Mouse (Mus musculus) limb, embryonic 12.5 days (tissue): ENCODE results near the gene Hsph1. TPM values are rescaled to one million over a fixed set of nuclear protein-coding genes. Genes with fewer than 3 reads are reported as not detected.

Experiments
- ATAC-seq: fragments of 200-750 bp; cut with Nextera tagmentation; 2 replicates; pipeline ENCODE4 v1.8.0; 2017; ENCODE audit warnings: low read depth, moderate TSS enrichment; ENCODE audit not compliant: insufficient number of reproducible peaks, insufficient read depth, low FRiP score, low TSS enrichment
- H3K27ac ChIP-seq: fragments of 300-500 bp; sonication (generic); 2 replicates; pipeline ENCODE4 v1.5.1; 2016; ENCODE audit warnings: mild to moderate bottlenecking, moderate library complexity
- H3K27me3 ChIP-seq: fragments of 300-500 bp; sonication (generic); 2 replicates; pipeline ENCODE4 v1.6.1; 2016; ENCODE audit warnings: mild to moderate bottlenecking, moderate library complexity
- H3K36me3 ChIP-seq: fragments of 300-500 bp; sonication (generic); 2 replicates; pipeline ENCODE4 v1.6.1; 2016; ENCODE audit warnings: mild to moderate bottlenecking, moderate library complexity
- H3K4me1 ChIP-seq: fragments of 300-500 bp; sonication (generic); replicated peaks from 2 replicates; pipeline ENCODE4 v1.6.1; 2016
- H3K4me2 ChIP-seq: fragments of 300-500 bp; sonication (generic); 2 replicates; pipeline ENCODE4 v1.6.1; 2016; ENCODE audit warnings: mild to moderate bottlenecking, moderate library complexity
- H3K4me3 ChIP-seq: fragments of 300-500 bp; sonication (generic); replicated peaks from 2 replicates; pipeline ENCODE4 v1.5.1; 2016; ENCODE audit warnings: mild to moderate bottlenecking
- H3K9ac ChIP-seq: fragments of 300-500 bp; sonication (generic); replicated peaks from 2 replicates; pipeline ENCODE4 v1.6.1; 2016; ENCODE audit warnings: mild to moderate bottlenecking, moderate library complexity
- H3K9me3 ChIP-seq: fragments of 300-500 bp; sonication (generic); 2 replicates; pipeline ENCODE4 v1.6.1; 2016; ENCODE audit warnings: mild to moderate bottlenecking, moderate library complexity
- WGBS: fragments of 180-500 bp; shearing (Covaris S2); methylation state at CpG from one replicate; pipeline ENCODE4 v1.1.7; 2016; 5-methylcytosine and 5-hydroxymethylcytosine counted together
- polyA plus RNA-seq: library from polyadenylated mRNA; unstranded; fragments of >200 nt; fragmentation: Nextera tagmentation; extraction: Ambion mirVana; gene quantifications from 2 replicates; pipeline ENCODE4 v1.2.1, GENCODE M21; 2016

Gene Hsph1
- polyA plus RNA-seq, 1 experiment from 2014 or later: 82.2 TPM

DNA sequence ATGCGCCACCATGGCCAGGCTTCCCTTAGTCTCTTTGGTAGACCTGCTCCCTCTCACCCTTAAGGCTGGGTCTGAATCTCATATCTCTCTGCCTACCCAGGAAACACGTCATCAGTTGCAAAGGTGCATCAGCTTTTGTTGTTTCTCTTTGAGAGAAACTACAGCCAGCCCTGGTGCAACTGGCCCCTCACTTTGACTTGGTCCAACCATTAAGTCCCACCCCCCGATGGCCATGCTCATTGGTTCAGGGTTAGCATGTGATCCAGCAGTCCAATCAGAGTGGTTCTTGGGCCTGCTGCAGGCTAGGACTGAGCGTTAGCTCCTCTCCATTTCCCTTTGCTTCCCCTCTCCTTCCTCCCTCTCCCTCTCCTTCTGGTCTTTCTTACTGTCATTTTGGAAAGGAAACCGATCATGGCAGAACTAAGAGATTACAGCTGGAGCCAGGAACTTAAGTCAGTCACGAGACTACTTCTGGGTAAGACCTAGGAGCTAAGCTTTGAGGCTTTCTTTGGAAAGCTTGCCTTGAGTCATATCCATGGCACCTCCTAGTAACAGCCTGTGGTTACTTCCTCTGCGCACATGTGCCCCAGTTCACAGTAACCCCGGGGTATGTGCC, 5.2 kb upstream of the Hsph1 start:
- Histone ChIP-seq H3K9me3 (no peaks in the 10 kb centered on the region), H3K4me2 (no peak overlapping the region), H3K36me3 (no peaks in the 10 kb centered on the region), H3K27ac (no peak overlapping the region), H3K9ac (no peak overlapping the region), H3K4me3 (no peak overlapping the region), H3K27me3 (no peaks in the 10 kb centered on the region), H3K4me1 (no peaks in the 10 kb centered on the region)
- 84% methylated on average over 8 of the region's 8 CpGs for WGBS
- ATAC-seq: no peak

DNA sequence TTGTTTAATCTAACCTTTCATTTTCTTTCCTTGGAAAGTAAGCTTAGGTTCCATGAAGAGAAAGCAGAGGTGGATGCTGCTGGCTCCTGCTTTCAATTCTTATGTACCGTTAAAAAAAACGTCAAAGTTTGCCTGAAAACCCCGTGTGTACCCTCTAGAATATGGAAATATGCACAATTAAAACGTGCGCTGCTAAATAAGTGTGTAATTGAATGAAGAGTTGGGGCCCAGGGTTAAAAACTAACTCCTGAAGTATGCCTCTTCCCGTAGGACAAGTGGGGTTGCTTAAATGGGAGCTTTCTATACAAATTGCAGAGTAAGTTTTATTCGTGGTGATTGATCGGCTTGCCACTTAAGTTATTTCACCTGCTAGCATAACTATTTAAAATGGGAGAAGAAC, 1.1 kb upstream of the Hsph1 start:
- Histone ChIP-seq H3K4me3 (peak overlapping the region; percentile 79), H3K9ac (0 out of 2 replicates have a peak overlapping the region, but pooled peaks have one; percentile 47), H3K4me1 (peaks cover 15% of the 10 kb centered on the region), H3K27me3 (no peaks in the 10 kb centered on the region), H3K36me3 (peaks cover 12% of the 10 kb centered on the region), H3K9me3 (no peaks in the 10 kb centered on the region), H3K27ac (0 out of 2 replicates have a peak overlapping the region, but pooled peaks have one; percentile 20), H3K4me2 (peak overlapping the region; percentile 79)
- 63% methylated on average over 8 of the region's 8 CpGs for WGBS
- ATAC-seq: no peak

DNA sequence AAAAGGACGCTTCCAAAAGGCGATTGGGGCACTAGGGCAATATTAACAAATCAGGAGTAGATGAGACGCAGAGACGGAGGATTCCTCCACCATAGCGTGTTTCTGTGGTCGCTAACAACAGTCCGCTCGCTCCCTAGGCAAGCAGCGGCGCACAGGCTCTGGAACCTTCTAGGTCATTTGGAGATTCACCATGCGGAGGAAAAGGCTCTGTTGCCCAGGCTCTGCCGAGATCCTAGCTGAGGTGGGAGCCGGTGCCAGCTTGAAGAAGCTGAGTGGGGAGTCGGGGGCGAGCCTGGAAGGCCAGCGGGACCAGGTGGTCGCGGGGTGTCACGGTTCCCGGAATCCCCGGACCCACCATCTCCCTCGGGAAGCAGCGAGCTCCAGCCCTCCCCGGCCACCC, 620 bp downstream of the Hsph1 start:
- Histone ChIP-seq H3K4me2 (peak overlapping the region; percentile 79), H3K9ac (peak overlapping the region; percentile 80), H3K4me3 (peak overlapping the region; percentile 79), H3K4me1 (peaks cover 15% of the 10 kb centered on the region), H3K27ac (peak overlapping the region; percentile 90), H3K27me3 (no peaks in the 10 kb centered on the region), H3K36me3 (peaks cover 28% of the 10 kb centered on the region), H3K9me3 (no peaks in the 10 kb centered on the region)
- WGBS: under 1% methylated on average over 24 of the region's 24 CpGs
- ATAC-seq: no peak

DNA sequence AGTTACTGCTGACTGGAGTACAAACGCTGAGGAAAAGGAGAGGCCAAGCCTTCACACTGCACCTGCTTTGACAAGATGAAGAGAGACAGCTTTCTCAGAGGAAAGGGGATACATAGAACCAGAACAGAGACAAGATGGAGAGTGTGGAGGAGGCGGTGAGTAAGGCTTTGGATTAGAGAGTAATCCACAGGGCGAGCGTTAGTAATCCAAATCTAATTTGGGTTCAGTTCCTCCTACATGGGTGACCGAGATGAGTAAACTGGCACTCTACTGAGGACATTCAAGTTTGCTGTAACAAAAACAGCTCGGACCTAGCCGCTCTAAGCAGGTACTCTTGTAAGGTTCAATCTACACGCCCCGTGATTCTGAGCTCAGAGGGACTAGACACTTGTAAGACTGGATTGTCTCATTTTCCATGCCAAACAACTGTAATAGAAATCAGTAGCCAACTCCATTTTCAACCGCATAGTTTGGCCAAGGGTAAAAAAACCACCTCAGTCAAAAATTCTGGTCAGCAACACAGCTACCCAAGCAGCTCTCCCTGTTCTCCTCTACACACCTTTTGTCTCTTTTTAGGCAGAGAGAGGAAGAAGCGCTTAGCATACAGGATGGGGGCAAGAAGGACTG, 1.7 kb downstream of the Hsph1 start:
- Histone ChIP-seq H3K4me2 (peak overlapping the region; percentile 79), H3K9ac (peak overlapping the region; percentile 80), H3K36me3 (peaks cover 38% of the 10 kb centered on the region), H3K27ac (no peak overlapping the region), H3K27me3 (no peaks in the 10 kb centered on the region), H3K4me1 (peaks cover 15% of the 10 kb centered on the region), H3K4me3 (peak overlapping the region; percentile 79), H3K9me3 (no peaks in the 10 kb centered on the region)
- ATAC-seq: no peak
- WGBS: 75% methylated on average over 11 of the region's 11 CpGs

DNA sequence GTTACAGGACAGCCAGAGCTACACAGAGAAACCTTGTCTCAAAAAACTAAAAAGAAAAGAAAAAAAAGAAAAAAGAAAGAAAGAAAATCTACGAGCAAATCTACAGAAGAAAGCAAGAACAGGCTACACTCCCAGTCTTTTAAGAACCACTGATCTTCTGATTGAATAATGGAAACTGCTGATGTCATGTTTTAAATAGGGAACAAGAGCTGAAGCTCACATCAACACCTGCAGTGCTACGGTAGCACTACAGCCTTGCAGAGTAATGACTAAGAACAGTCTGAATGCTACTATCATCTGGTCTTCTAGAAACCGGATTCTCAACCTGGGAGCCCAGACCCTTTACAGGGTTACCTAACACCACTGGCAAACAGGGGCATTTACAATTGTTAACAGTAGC, 10.6 kb downstream of the Hsph1 start:
- Histone ChIP-seq H3K36me3 (peaks cover 97% of the 10 kb centered on the region), H3K27me3 (no peaks in the 10 kb centered on the region)
- 94% methylated on average over 3 of the region's 3 CpGs for WGBS

DNA sequence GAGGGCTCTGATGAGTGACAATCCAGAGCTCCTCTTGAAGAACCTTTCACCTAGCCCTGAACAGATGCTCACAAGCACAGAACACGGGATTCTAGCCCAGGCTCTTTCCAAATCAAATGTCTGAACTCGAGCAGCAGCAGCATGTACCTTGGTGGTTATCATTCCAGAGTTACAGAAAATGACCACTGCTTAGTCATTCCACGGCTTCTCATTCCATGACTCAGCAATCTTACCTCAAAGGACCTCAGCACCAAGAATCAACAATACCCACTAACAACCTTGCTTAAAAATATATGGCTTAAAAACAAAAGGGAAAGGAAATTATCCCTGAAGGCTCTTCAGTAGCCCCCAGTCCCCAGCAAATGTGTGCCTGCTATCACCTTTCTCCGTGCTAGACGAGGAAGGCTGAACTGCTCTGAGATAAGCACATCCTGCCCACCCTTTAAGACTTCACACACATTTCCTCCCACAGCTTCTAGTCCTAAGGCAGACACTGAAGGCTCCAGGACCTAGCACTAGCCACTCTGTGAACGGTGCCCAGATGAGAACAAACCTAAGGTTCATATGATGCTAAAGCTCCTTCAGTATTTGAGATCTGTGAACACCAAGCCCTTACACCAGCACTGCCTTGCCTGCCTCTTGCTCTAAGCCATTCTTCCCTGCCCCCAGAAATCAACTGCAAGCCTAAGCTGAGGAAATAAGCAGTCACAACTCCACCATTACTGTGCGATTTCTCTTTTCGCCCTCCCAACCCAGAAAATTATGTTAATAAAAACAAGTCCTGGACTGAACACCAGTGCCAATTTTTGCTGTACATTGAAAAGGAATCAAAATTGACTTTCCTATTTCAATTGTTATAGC, 12.1 kb downstream of the Hsph1 start:
- H3K4me1 ChIP-seq: no peaks in the 10 kb centered on the region
- H3K4me2 ChIP-seq: no peak overlapping the region
- H3K27me3 ChIP-seq: no peaks in the 10 kb centered on the region
- peaks cover 97% of the 10 kb centered on the region for H3K36me3 ChIP-seq
- no peak overlapping the region for H3K4me3 ChIP-seq
- no peak overlapping the region for H3K27ac ChIP-seq
- ATAC-seq: no peak
- H3K9me3 ChIP-seq: no peaks in the 10 kb centered on the region
- no peak overlapping the region for H3K9ac ChIP-seq
- WGBS: 88% methylated on average over 8 of the region's 8 CpGs

More for the DNA sequence above, 10.6 kb downstream of the Hsph1 start:
- Histone ChIP-seq H3K4me2 (no peak overlapping the region), H3K9me3 (no peaks in the 10 kb centered on the region), H3K9ac (no peak overlapping the region), H3K27ac (no peak overlapping the region), H3K4me3 (no peak overlapping the region), H3K4me1 (no peaks in the 10 kb centered on the region)
- ATAC-seq: no peak

DNA sequence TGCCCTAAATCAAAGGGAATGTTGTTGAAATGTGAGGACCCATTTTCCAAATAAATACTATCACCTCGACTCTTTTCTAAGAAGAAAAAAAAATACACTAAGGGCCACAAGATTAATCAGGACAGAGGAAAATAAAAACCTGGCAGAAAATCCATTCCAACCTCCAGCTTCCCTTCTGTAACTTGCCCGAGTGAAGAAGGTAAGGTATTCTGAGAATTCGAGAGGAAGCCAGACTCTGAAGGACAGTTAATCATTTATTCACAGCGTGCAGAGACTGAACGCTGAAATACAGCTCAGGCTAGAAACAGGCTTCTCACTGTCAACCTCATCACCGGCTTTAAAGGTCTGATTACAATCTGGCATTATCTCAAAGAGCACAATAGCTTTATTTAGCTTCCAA, 13.5 kb downstream of the Hsph1 start:
- H3K4me2 ChIP-seq: no peak overlapping the region
- 80% methylated on average over 6 of the region's 6 CpGs for WGBS
- no peaks in the 10 kb centered on the region for H3K27me3 ChIP-seq
- H3K4me1 ChIP-seq: no peaks in the 10 kb centered on the region
- H3K4me3 ChIP-seq: no peak overlapping the region
- no peaks in the 10 kb centered on the region for H3K9me3 ChIP-seq
- H3K27ac ChIP-seq: no peak overlapping the region
- H3K36me3 ChIP-seq: peaks cover 99% of the 10 kb centered on the region
- ATAC-seq: no peak
- no peak overlapping the region for H3K9ac ChIP-seq

DNA sequence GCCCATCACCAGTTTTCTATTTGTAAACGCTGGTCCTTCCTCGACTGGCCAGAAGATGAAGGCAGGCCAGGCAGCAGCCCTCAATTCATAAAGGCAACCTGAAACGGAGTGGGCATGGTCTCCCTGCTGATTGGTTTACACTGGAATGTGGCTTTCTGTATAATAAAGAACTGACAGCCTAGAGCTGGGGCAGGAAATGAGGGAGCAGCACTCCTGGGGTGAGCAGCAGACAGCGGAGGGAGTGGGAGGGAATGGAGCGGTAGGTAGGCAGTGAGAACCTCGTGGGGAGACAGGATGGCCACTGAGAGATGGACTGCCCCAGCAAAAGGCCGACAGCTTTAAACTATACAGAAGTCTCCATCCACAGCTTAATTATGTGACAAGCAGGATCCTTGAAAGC, 14.0 kb downstream of the Hsph1 start:
- Histone ChIP-seq H3K9me3 (no peaks in the 10 kb centered on the region), H3K36me3 (peaks cover 99% of the 10 kb centered on the region), H3K4me1 (no peaks in the 10 kb centered on the region), H3K4me3 (no peak overlapping the region), H3K27me3 (no peaks in the 10 kb centered on the region), H3K9ac (no peak overlapping the region), H3K27ac (no peak overlapping the region), H3K4me2 (no peak overlapping the region)
- WGBS: 61% methylated on average over 7 of the region's 7 CpGs
- ATAC-seq: no peak

DNA sequence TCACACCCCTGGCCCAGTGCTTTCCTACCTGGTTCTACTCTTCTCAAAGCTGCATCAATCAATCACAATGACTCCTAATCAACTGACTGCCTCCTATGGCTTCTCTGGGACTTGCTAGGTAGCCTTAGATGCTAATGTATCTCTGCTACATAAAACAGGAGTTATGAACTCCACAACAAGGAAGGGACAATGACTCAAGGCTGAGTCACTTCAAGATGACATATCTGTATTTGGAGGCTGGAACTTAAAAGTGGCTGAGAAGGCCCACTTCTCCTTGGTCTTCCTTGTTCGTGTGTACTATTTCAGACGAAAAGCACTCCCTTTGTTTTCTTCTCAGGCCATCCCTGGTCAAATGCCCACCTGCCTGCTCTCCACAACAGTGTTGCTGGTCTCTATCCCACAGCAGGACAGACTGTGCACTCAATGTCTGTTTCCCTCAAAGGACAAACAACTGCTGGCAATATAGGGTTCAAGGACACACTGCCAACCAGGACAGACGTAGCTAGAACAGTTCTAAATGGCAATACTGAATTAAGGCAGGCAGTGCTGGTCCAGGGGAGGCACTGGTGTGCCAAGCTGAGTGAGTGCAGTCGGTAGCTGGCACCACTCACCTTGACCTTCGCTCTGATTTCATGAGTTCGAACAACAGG, 18.3 kb downstream of the Hsph1 start:
- Histone ChIP-seq H3K9me3 (no peaks in the 10 kb centered on the region), H3K27me3 (no peaks in the 10 kb centered on the region), H3K9ac (no peak overlapping the region), H3K36me3 (peaks cover 93% of the 10 kb centered on the region), H3K4me3 (no peak overlapping the region), H3K4me2 (no peak overlapping the region), H3K27ac (no peak overlapping the region), H3K4me1 (no peaks in the 10 kb centered on the region)
- no peak for ATAC-seq
- WGBS: 90% methylated on average over 6 of the region's 6 CpGs

DNA sequence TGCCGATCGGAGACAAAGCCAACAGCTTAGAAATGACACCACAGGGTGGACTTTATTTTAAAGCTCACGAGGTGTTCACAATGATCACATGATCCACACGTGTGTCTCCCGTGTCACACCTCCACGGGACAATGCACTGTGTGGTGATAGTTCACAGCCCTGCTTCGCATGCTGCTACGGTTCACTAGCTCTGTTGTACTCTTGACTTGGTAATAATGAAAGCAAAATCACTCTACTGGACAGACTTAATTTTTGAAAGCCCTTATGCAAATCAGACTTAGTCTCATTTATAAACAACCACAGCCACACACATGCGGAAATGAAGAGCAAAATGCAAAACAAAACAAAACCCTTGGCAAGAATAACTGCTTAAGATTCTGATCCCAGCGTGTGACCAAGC, 19.4 kb downstream of the Hsph1 start:
- WGBS: 93% methylated on average over 10 of the region's 10 CpGs
- H3K4me3 ChIP-seq: no peak overlapping the region
- no peaks in the 10 kb centered on the region for H3K27me3 ChIP-seq
- ATAC-seq: no peak
- H3K9me3 ChIP-seq: no peaks in the 10 kb centered on the region
- peaks cover 82% of the 10 kb centered on the region for H3K36me3 ChIP-seq
- no peak overlapping the region for H3K27ac ChIP-seq
- H3K4me1 ChIP-seq: no peaks in the 10 kb centered on the region
- H3K4me2 ChIP-seq: no peak overlapping the region
- no peak overlapping the region for H3K9ac ChIP-seq

DNA sequence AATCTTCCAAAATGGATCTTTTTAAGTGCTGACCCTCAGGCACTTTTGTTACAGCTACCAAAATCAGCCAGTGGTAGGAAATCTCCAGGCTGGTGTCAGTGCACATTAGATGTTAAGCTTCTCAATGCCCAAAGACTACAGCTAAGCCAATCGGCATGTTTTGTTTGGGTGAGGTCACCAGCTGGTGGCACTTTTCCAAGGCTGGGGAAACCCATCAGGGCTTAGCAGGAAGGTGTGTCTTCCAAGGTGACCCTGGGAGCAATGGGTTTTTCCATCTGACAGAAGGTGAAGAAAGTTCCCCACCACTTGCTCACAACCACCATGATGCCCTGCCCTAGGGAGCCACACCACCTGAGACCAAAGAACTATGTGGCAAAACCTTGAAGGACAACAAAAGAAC, 20.0 kb downstream of the Hsph1 start:
- Histone ChIP-seq H3K9me3 (no peaks in the 10 kb centered on the region), H3K4me2 (no peak overlapping the region), H3K4me3 (no peak overlapping the region), H3K9ac (no peak overlapping the region), H3K4me1 (no peaks in the 10 kb centered on the region), H3K27ac (no peak overlapping the region), H3K27me3 (no peaks in the 10 kb centered on the region), H3K36me3 (peaks cover 75% of the 10 kb centered on the region)
- ATAC-seq: no peak
- WGBS: 85% methylated on average over 1 of the region's 1 CpGs
